Mouse (Mus musculus) olfactory bulb, adult 2 months (tissue): ENCODE data around the gene Sertad1.

ENCODE experiments used
- CTCF ChIP-seq: fragments of 200-500 bp; IDR thresholded peaks from 2 replicates; pipeline ENCODE4 v1.5.1; 2012; ENCODE audit warnings: low read depth, mild to moderate bottlenecking, low read length, moderate library complexity; ENCODE audit not compliant: insufficient read depth
- POLR2A ChIP-seq: fragments of 200-500 bp; IDR thresholded peaks from 2 replicates; pipeline ENCODE4 v1.6.1; 2012; ENCODE audit warnings: mild to moderate bottlenecking, low read depth, low read length, moderate library complexity; ENCODE audit not compliant: insufficient read depth

DNA sequence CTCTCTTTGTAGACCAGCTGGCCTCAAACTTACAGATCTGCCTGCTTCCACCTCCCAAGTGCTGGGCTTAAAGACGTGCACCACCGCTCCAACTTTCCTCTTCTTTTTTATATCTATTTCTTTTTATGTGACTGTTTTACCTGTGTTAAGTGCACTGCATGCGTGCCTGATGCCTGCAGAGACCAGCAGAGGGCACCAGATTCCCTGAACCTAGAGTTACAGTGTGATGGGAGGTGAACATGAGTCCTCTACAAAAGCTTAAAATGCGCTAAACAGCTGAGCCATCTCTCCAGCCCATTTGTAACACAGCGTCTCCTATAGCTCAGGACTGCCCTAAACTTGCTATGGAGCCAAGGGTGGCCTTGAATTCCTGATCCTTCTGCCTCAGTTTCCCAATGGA, 49.2 kb upstream of the Sertad1 start:
- no peak for TF ChIP-seq CTCF
- TF ChIP-seq POLR2A, result no peak
